Mouse (Mus musculus) c-Kit-positive CD71-positive TER-119-positive erythroid progenitor cells, embryonic 14.5 days (primary cell): ENCODE measurements at regions not wholly inside any gene's neighbourhood (a gene's known extent, or its start where the extent isn't known, plus 50 kb on each side); places are given as distances from the start of the nearest gene placed in this dataset.

Experiments
- DNase-seq: peaks from one replicate; pipeline ENCODE4 v3.0.0-alpha.2; 2013; ENCODE audit warnings: low spot score

DNA sequence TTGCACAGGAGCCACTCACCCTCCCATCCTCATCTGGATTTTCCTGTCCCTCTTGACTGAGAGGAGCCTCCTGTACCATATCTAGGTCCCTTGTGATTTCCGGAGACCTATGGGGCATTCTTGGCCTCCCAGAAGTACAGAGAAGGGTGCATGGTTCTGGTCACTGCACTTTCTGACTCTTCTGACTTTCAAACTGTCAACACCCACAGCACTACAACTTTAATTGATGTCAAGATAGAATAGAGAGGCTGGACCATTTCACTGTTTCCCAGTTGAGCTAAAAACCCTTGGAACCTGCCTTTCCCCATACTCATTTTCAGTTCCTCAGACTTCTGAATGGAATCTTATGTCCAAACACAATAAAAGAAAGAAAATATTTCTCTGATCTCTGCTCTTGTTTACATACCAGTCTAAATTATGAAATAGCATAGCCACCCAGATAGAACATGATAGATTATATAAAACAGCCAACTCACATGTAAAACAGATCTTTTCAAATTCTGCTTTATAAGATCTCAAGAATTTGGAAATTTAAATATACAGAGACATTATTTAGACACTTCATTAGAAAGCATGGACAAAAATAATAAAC is 144.2 kb downstream of the Ptger3 start:
- no peak for DNase-seq

DNA sequence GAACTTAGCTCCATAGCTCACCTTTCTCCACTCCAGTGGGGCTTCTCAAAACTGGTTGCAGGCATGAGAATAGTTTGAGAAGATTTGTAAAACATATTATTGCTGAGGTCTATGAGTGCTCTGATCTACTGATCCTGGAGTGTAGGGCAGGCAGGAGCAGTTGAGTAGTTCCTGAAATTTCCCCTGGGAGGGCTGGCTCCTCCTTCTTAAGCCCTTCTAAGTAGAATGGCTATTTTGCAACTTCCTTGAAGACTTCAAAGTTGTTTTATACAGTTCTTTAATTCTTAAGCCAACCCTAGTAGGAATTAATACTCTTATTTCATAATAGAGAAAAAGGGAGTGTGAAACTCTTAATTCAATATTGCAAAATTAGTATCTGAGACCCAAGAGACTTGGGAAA is 133.3 kb downstream of the Ptger3 start:
- no peak for DNase-seq

- no peak for DNase-seq
Observed at GRCm38 (mm10) chr3:157698529-157698928, 131.8 kb downstream of the Ptger3 start.

DNA sequence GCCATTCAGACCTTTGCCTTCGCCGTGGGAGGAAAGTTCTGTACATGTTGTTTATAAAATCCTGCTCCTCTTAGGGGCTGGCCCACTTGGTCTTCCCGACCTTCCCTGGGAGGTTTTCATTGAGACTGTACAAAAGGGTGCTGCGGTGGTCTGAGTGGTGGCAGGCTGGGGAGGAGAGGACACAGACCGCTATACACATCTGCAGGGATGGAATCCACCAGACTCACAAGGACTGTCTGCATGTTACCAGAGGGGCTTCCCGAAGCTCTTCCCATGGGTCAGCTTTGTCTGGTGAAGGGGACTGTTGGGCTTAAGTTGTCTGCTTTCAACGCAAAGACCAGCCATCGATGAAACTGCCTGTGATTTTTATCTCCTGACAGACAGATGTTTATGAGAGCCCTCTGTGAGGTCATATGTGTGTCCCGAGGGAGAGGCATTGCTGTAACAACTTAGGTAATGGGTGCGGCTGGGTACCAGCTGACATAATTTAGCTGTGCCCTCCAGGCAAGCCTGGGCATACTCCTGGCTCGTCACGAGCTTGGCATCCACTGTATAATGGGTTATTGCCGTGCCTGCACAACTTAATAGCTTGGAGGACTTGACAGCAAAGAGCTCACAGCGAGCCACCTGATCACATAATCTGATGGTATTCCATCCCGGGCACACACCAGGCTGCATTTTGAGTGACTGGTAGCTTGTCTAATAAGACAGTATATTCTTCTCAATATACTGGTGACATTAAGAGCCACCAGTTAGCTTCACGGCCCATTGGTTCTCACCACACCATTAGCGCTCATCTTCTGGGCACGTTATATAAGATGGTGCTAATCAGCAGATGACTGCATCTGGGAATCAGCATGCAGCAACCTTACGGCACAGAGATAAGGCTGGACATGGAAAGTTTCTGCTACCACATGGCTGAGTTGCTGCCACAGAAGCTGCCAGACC is 128.7 kb downstream of the Ptger3 start:
- DNase-seq: no peak
